31 mouse cellular contexts compared by ENCODE assay signal in the genomic region with DNA sequence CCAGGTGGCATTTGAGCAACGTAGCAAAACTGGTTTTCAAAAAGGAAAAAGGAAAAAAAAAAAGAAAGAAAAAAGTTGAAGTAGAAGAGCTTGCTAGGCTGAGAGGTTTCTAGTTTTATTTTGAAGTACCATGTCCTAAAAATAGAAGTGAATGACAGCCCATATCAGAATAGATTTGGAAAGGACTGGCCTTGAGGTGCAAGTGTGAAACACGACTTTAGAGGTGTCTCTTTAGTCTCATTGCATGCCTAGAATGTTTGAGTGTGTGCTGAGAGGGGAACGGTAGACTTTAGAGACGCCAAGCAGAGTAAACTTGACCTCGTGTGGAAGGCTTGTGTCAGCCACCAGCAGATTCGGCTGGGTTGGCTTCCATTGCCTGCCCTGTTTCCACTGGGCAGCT.
DNase-seq lines count a peak whose midpoint lies in the region; ATAC-seq lines count a peak whose summit lies in the region.
"Had no signal": no experiment of that assay in that cellular context is flagged by ENCODE, and none has a peak within 500 bp of the region (broad histone marks: within the 10 kb centered on the region; RNA-seq: fewer than 3 reads in every experiment).

No protein-coding gene starts in this region.

- H3K9me3 ChIP-seq in heart, embryonic 10.5 days = no peaks in the 10 kb centered on the region
- no peaks in the 10 kb centered on the region for H3K9me3 ChIP-seq in lung, embryonic 16.5 days (ENCODE audit: control insufficient read depth, low read length)
- no peaks in the 10 kb centered on the region for H3K9me3 ChIP-seq in heart, embryonic 15.5 days (replicated peaks)
- H3K9me3 ChIP-seq in limb, embryonic 12.5 days = no peaks in the 10 kb centered on the region
- H3K9me3 ChIP-seq: embryonic facial prominence, embryonic 12.5 days; forebrain, embryonic 10.5 days; forebrain, embryonic 15.5 days; hindbrain, embryonic 10.5 days; midbrain, embryonic 10.5 days; midbrain, embryonic 15.5 days; neural tube, embryonic 15.5 days; stomach, embryonic 15.5 days had no signal

- WGBS in heart, embryonic 10.5 days = 46% methylated on average over 6 of the region's 6 CpGs
- WGBS in lung, embryonic 16.5 days = 44% methylated on average over 6 of the region's 6 CpGs
- WGBS in heart, embryonic 15.5 days = 27% methylated on average over 6 of the region's 6 CpGs
- 47% methylated on average over 6 of the region's 6 CpGs for WGBS in limb, embryonic 12.5 days

- no peak overlapping the region for H3K4me2 ChIP-seq in lung, embryonic 16.5 days (ENCODE audit: low read depth, low read length)
- peak overlapping the region; percentile 34 for H3K4me2 ChIP-seq in heart, embryonic 15.5 days
- H3K4me2 ChIP-seq in limb, embryonic 12.5 days = no peak overlapping the region
- H3K4me2 ChIP-seq: embryonic facial prominence, embryonic 12.5 days; forebrain, embryonic 15.5 days; liver, embryonic 11.5 days; midbrain, embryonic 15.5 days; neural tube, embryonic 15.5 days; stomach, embryonic 15.5 days had no signal

- no peaks in the 10 kb centered on the region for H3K27me3 ChIP-seq in heart, embryonic 10.5 days (ENCODE audit: insufficient read depth, poor library complexity, severe bottlenecking)
- no peaks in the 10 kb centered on the region for H3K27me3 ChIP-seq in lung, embryonic 16.5 days (ENCODE audit: control insufficient read depth, insufficient read depth, low read depth, low read length)
- no peaks in the 10 kb centered on the region for H3K27me3 ChIP-seq in heart, embryonic 15.5 days
- no peaks in the 10 kb centered on the region for H3K27me3 ChIP-seq in limb, embryonic 12.5 days
- H3K27me3 ChIP-seq: embryonic facial prominence, embryonic 12.5 days; forebrain, embryonic 15.5 days; midbrain, embryonic 15.5 days; neural tube, embryonic 15.5 days; stomach, embryonic 15.5 days had no signal

- H3K4me3 ChIP-seq in heart, embryonic 10.5 days = 0 out of 2 replicates have a peak overlapping the region, but pooled peaks have one; percentile 12
- H3K4me3 ChIP-seq in lung, embryonic 16.5 days (ENCODE audit: low read length) = no peak overlapping the region
- no peak overlapping the region for H3K4me3 ChIP-seq in heart, embryonic 15.5 days
- no peak overlapping the region for H3K4me3 ChIP-seq in limb, embryonic 12.5 days (replicated peaks)
- H3K4me3 ChIP-seq: embryonic facial prominence, embryonic 12.5 days; forebrain, embryonic 10.5 days; forebrain, embryonic 15.5 days; hindbrain, embryonic 10.5 days; layer of hippocampus, adult 2 months; left cerebral cortex, adult 2 months; midbrain, embryonic 10.5 days; midbrain, embryonic 15.5 days; neural tube, embryonic 15.5 days; stomach, embryonic 15.5 days had no signal

- no peak for DNase-seq in heart, embryonic 10.5 days (ENCODE audit: low spot score)
- DNase-seq in heart, postnatal 25 days (ENCODE audit: low spot score) = no peak
- DNase-seq in lung, adult 18-20 months = no peak
- DNase-seq in left cerebral cortex, postnatal 25 days (ENCODE audit: low spot score in 2 of 2) = no peak
- no peak for DNase-seq in cerebellum, adult 9-10 months
- DNase-seq: adrenal gland, postnatal 14 days; cerebellum, adult 11 months; cerebellum, adult 9-11 months; gastrocnemius, postnatal 10 days; kidney, adult 2 months; kidney, postnatal 36 days; left cerebral cortex, postnatal 4 days; lung, postnatal 10 days; retina, postnatal 1 day; right cerebral cortex, postnatal 14 days had no signal

- peaks cover 15% of the 10 kb centered on the region for H3K36me3 ChIP-seq in heart, embryonic 10.5 days
- no peaks in the 10 kb centered on the region for H3K36me3 ChIP-seq in lung, embryonic 16.5 days (ENCODE audit: control insufficient read depth, insufficient read depth, low read length)
- no peaks in the 10 kb centered on the region for H3K36me3 ChIP-seq in heart, embryonic 15.5 days
- H3K36me3 ChIP-seq in limb, embryonic 12.5 days = peaks cover 55% of the 10 kb centered on the region
- H3K36me3 ChIP-seq: stomach, embryonic 15.5 days had no signal

- peak overlapping the region; percentile 83 for H3K27ac ChIP-seq in heart, embryonic 10.5 days
- H3K27ac ChIP-seq in lung, embryonic 16.5 days (ENCODE audit: low read length) = peak overlapping the region; percentile 83
- H3K27ac ChIP-seq in heart, embryonic 15.5 days = peak overlapping the region; percentile 90
- H3K27ac ChIP-seq in limb, embryonic 12.5 days = peak overlapping the region; percentile 42
- H3K27ac ChIP-seq: embryonic facial prominence, embryonic 12.5 days; forebrain, embryonic 10.5 days; forebrain, embryonic 15.5 days; hindbrain, embryonic 10.5 days; layer of hippocampus, adult 2 months; left cerebral cortex, adult 2 months; midbrain, embryonic 10.5 days; midbrain, embryonic 15.5 days; neural tube, embryonic 15.5 days; stomach, embryonic 15.5 days had no signal

- peaks cover 26% of the 10 kb centered on the region for H3K4me1 ChIP-seq in heart, embryonic 10.5 days
- peaks cover 15% of the 10 kb centered on the region for H3K4me1 ChIP-seq in lung, embryonic 16.5 days (replicated peaks; ENCODE audit: control insufficient read depth, insufficient read depth, low read length)
- peaks cover 37% of the 10 kb centered on the region for H3K4me1 ChIP-seq in heart, embryonic 15.5 days (replicated peaks)
- H3K4me1 ChIP-seq in limb, embryonic 12.5 days (replicated peaks) = peaks cover 19% of the 10 kb centered on the region
- H3K4me1 ChIP-seq: forebrain, embryonic 10.5 days; forebrain, embryonic 15.5 days; hindbrain, embryonic 10.5 days; midbrain, embryonic 10.5 days; midbrain, embryonic 15.5 days; neural tube, embryonic 15.5 days; stomach, embryonic 15.5 days had no signal

- no peak overlapping the region for H3K9ac ChIP-seq in lung, embryonic 16.5 days (ENCODE audit: low read length)
- H3K9ac ChIP-seq in heart, embryonic 15.5 days = 0 out of 2 replicates have a peak overlapping the region, but pooled peaks have one; percentile 14
- H3K9ac ChIP-seq in limb, embryonic 12.5 days (replicated peaks) = no peak overlapping the region
- H3K9ac ChIP-seq: embryonic facial prominence, embryonic 12.5 days; forebrain, embryonic 15.5 days; midbrain, embryonic 15.5 days; neural tube, embryonic 15.5 days; stomach, embryonic 15.5 days had no signal

- intact Hi-C loops in heart, postnatal 25 days (cut with DNase I) = no loop called here
- intact Hi-C loops in left cerebral cortex, postnatal 25 days (cut with DNase I) = no loop called here

- peak; percentile 75 for ATAC-seq in lung, embryonic 16.5 days (ENCODE audit: low read depth)
- ATAC-seq in heart, embryonic 15.5 days (replicated peaks; ENCODE audit: insufficient number of reproducible peaks, insufficient read depth, low FRiP score, low read depth) = no peak; the same call in 1 of the 2 replicates
- no peak for ATAC-seq in limb, embryonic 12.5 days (ENCODE audit: insufficient number of reproducible peaks, insufficient read depth, low FRiP score, low TSS enrichment, low read depth)
- ATAC-seq: CD4-positive, CD25-positive, alpha-beta regulatory T cell, adult 4 months; forebrain, embryonic 15.5 days; hindbrain, embryonic 16.5 days; midbrain, embryonic 15.5 days had no signal
